Mouse (Mus musculus): ENCODE measurements around the gene Abcc5. TPM values are rescaled to one million over a fixed set of nuclear protein-coding genes. Genes with fewer than 3 reads are reported as not detected.

Abcc5 gene
- polyA plus RNA-seq, 1 experiment from 2014 or later: 80.9 TPM

DNA sequence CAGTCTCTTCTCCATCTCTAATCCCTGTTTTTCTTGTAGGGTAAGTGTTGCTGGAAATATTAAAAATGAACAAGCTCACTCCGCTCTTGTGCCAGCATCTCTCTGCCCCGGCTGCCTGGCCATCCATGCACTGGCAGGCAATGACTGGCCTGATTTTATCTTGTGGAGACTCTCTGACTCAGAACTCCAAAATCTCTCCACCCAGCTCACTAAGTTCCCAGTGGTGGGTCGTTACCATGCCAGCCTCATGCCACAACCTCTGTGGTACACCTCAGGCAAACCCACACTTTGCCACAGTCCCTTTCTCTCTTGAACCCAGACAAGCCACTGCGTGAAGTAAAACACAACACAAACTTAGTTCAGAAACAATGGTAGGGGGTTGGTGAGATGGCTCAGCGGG, 3.1 kb upstream of the Abcc5 start:
- no peaks in the 10 kb centered on the region for H3K9me3 ChIP-seq (ENCODE audit: control insufficient read depth, low read length)
- 91% methylated on average over 5 of the region's 5 CpGs for WGBS
- no peak overlapping the region for H3K9ac ChIP-seq (ENCODE audit: low read length)
- H3K4me2 ChIP-seq (ENCODE audit: low read depth): no peak overlapping the region
- H3K36me3 ChIP-seq (ENCODE audit: control insufficient read depth, insufficient read depth, low read length): no peaks in the 10 kb centered on the region
- H3K27me3 ChIP-seq (ENCODE audit: control insufficient read depth, insufficient read depth, low read length): no peaks in the 10 kb centered on the region
- ATAC-seq (ENCODE audit: insufficient read depth, low FRiP score, low TSS enrichment) (no peak), DNase-seq (ENCODE audit: low spot score) (no peak)
- no peak overlapping the region for H3K4me3 ChIP-seq (ENCODE audit: low read depth, low read length)
- peaks cover 7% of the 10 kb centered on the region; the same call in 1 of the 2 replicates for H3K4me1 ChIP-seq (ENCODE audit: control insufficient read depth, insufficient read depth, low read length)
- H3K27ac ChIP-seq (ENCODE audit: low read depth, low read length): no peak overlapping the region

DNA sequence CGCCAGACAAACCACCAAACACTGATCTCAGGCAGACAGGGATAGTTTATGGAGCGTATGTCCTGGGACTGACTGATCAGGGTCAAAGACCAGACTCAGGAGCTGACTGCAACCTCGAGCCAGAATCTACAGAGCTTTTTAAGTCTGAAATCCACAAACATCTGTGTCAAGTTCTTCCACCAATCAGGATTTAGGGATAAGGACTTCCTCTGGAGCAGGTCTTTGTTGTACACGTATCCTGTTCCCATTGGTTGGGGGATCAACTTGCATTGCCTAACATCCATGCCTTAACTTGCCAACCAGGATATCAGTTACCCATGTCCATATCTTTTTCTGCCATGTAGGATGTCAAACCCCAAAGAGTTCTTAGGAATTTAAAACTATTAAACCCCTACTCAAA, 1.4 kb upstream of the Abcc5 start:
- DNase-seq (ENCODE audit: low spot score): no peak
- H3K27ac ChIP-seq (ENCODE audit: low read depth, low read length): no peak overlapping the region
- 76% methylated on average over 4 of the region's 4 CpGs for WGBS
- H3K4me1 ChIP-seq (ENCODE audit: control insufficient read depth, insufficient read depth, low read length): peaks cover 7% of the 10 kb centered on the region; the same call in 1 of the 2 replicates
- ATAC-seq (ENCODE audit: insufficient read depth, low FRiP score, low TSS enrichment): no peak
- H3K4me3 ChIP-seq (ENCODE audit: low read depth, low read length): no peak overlapping the region
- H3K27me3 ChIP-seq (ENCODE audit: control insufficient read depth, insufficient read depth, low read length): no peaks in the 10 kb centered on the region
- no peaks in the 10 kb centered on the region for H3K9me3 ChIP-seq (ENCODE audit: control insufficient read depth, low read length)
- no peak overlapping the region for H3K9ac ChIP-seq (ENCODE audit: low read length)
- no peak overlapping the region for H3K4me2 ChIP-seq (ENCODE audit: low read depth)
- H3K36me3 ChIP-seq (ENCODE audit: control insufficient read depth, insufficient read depth, low read length): no peaks in the 10 kb centered on the region

- H3K9me3 ChIP-seq (ENCODE audit: control insufficient read depth, low read length): no peaks in the 10 kb centered on the region
- peaks cover 6% of the 10 kb centered on the region for H3K36me3 ChIP-seq (ENCODE audit: control insufficient read depth, insufficient read depth, low read length)
- no peak for DNase-seq (ENCODE audit: low spot score)
- peak overlapping the region; percentile 69 for H3K4me2 ChIP-seq (ENCODE audit: low read depth)
- no peak; the same call in 1 of the 2 replicates for ATAC-seq (ENCODE audit: insufficient read depth, low FRiP score, low TSS enrichment)
- WGBS: 61% methylated on average over 10 of the region's 10 CpGs
- peak overlapping the region; percentile 73 for H3K4me3 ChIP-seq (ENCODE audit: low read depth, low read length)
- peak overlapping the region; percentile 79 for H3K9ac ChIP-seq (ENCODE audit: low read length)
- no peaks in the 10 kb centered on the region for H3K27me3 ChIP-seq (ENCODE audit: control insufficient read depth, insufficient read depth, low read length)
- peak overlapping the region; percentile 70; the same call in 1 of the 2 replicates for H3K27ac ChIP-seq (ENCODE audit: low read depth, low read length)
- peaks cover 7% of the 10 kb centered on the region; the same call in 1 of the 2 replicates for H3K4me1 ChIP-seq (ENCODE audit: control insufficient read depth, insufficient read depth, low read length)
Observed at GRCm38 (mm10) chr16:20424719-20425650, 1.2 kb downstream of the Abcc5 start.

- Histone ChIP-seq H3K9me3 (ENCODE audit: control insufficient read depth, low read length) (no peaks in the 10 kb centered on the region), H3K27me3 (ENCODE audit: control insufficient read depth, insufficient read depth, low read length) (no peaks in the 10 kb centered on the region), H3K4me1 (ENCODE audit: control insufficient read depth, insufficient read depth, low read length) (peaks cover 7% of the 10 kb centered on the region; the same call in 1 of the 2 replicates), H3K4me2 (ENCODE audit: low read depth) (peak overlapping the region; percentile 69; the same call in 1 of the 2 replicates), H3K9ac (ENCODE audit: low read length) (no peak overlapping the region), H3K27ac (ENCODE audit: low read depth, low read length) (no peak overlapping the region), H3K4me3 (ENCODE audit: low read depth, low read length) (no peak overlapping the region), H3K36me3 (ENCODE audit: control insufficient read depth, insufficient read depth, low read length) (peaks cover 6% of the 10 kb centered on the region)
- DNase-seq (ENCODE audit: low spot score) (no peak), ATAC-seq (ENCODE audit: insufficient read depth, low FRiP score, low TSS enrichment) (no peak)
- 91% methylated on average over 7 of the region's 7 CpGs for WGBS
Observed at GRCm38 (mm10) chr16:20424226-20424663, 1.9 kb downstream of the Abcc5 start.

- no peak overlapping the region for H3K4me3 ChIP-seq (ENCODE audit: low read depth, low read length)
- WGBS: 88% methylated on average over 6 of the region's 6 CpGs
Observed at GRCm38 (mm10) chr16:20422938-20423730, 3.1 kb downstream of the Abcc5 start.

GRCm38 (mm10) chr16:20418054-20418453, 8.1 kb downstream of the Abcc5 start:
- Histone ChIP-seq H3K4me3 (ENCODE audit: low read depth, low read length) (no peak overlapping the region), H3K27me3 (ENCODE audit: control insufficient read depth, insufficient read depth, low read length) (no peaks in the 10 kb centered on the region), H3K27ac (ENCODE audit: low read depth, low read length) (no peak overlapping the region), H3K9ac (ENCODE audit: low read length) (no peak overlapping the region), H3K9me3 (ENCODE audit: control insufficient read depth, low read length) (no peaks in the 10 kb centered on the region), H3K4me2 (ENCODE audit: low read depth) (no peak overlapping the region), H3K36me3 (ENCODE audit: control insufficient read depth, insufficient read depth, low read length) (peaks cover 6% of the 10 kb centered on the region), H3K4me1 (ENCODE audit: control insufficient read depth, insufficient read depth, low read length) (no peaks in the 10 kb centered on the region)
- DNase-seq (ENCODE audit: low spot score): no peak
- WGBS: 89% methylated on average over 2 of the region's 2 CpGs
- ATAC-seq (ENCODE audit: insufficient read depth, low FRiP score, low TSS enrichment): no peak

More at GRCm38 (mm10) chr16:20422938-20423730, 3.1 kb downstream of the Abcc5 start:
- Histone ChIP-seq H3K36me3 (ENCODE audit: control insufficient read depth, insufficient read depth, low read length) (peaks cover 6% of the 10 kb centered on the region), H3K9ac (ENCODE audit: low read length) (no peak overlapping the region), H3K9me3 (ENCODE audit: control insufficient read depth, low read length) (no peaks in the 10 kb centered on the region), H3K27me3 (ENCODE audit: control insufficient read depth, insufficient read depth, low read length) (no peaks in the 10 kb centered on the region), H3K4me2 (ENCODE audit: low read depth) (no peak overlapping the region), H3K27ac (ENCODE audit: low read depth, low read length) (no peak overlapping the region), H3K4me1 (ENCODE audit: control insufficient read depth, insufficient read depth, low read length) (peaks cover 7% of the 10 kb centered on the region; the same call in 1 of the 2 replicates)
- ATAC-seq (ENCODE audit: insufficient read depth, low FRiP score, low TSS enrichment): no peak
- DNase-seq (ENCODE audit: low spot score): no peak

DNA sequence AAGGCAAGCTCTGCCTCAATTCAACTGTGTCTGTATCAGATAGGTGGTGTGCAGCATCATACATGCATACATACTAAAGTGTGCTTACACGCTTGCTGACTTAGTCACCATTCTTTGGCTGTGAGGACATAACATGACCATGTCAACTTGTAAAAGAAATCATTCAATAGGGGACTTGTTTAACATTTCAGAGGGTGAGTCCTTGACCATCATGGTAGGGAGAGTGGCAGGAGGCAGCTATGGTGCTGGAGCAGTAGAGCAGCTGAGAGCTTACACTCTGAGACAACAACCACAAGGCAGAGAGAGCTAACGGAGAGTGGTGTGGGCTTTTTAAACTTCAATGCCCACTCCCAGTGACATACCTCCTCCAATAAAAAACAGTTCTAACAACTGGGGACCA, 9.9 kb downstream of the Abcc5 start:
- Histone ChIP-seq H3K27ac (ENCODE audit: low read depth, low read length) (no peak overlapping the region), H3K9ac (ENCODE audit: low read length) (no peak overlapping the region), H3K4me1 (ENCODE audit: control insufficient read depth, insufficient read depth, low read length) (no peaks in the 10 kb centered on the region), H3K9me3 (ENCODE audit: control insufficient read depth, low read length) (no peaks in the 10 kb centered on the region), H3K4me2 (ENCODE audit: low read depth) (no peak overlapping the region), H3K27me3 (ENCODE audit: control insufficient read depth, insufficient read depth, low read length) (no peaks in the 10 kb centered on the region), H3K36me3 (ENCODE audit: control insufficient read depth, insufficient read depth, low read length) (peaks cover 4% of the 10 kb centered on the region), H3K4me3 (ENCODE audit: low read depth, low read length) (no peak overlapping the region)
- ATAC-seq (ENCODE audit: insufficient read depth, low FRiP score, low TSS enrichment) (no peak), DNase-seq (ENCODE audit: low spot score) (no peak)
- WGBS: 94% methylated on average over 2 of the region's 2 CpGs

DNA sequence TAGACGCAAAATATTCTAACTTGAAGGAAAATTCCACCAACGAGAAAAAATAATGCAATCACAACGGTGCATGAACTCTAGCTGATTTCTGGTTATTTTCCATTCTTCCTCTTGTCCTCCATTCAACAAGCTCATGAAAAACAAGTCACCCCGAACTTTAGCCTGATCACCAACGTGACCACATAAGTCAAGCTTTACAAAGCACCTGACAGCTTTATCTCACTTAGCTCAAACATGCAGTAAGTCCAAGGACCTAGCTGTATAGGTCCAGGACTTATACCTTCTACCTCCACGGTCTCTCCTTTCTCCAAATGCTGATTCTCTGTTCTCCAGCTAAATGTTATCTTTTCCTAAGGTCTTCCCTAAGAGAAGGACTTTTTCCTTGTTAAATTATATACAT, 10.4 kb downstream of the Abcc5 start:
- Histone ChIP-seq H3K4me2 (ENCODE audit: low read depth) (no peak overlapping the region), H3K27ac (ENCODE audit: low read depth, low read length) (no peak overlapping the region), H3K36me3 (ENCODE audit: control insufficient read depth, insufficient read depth, low read length) (no peaks in the 10 kb centered on the region), H3K4me3 (ENCODE audit: low read depth, low read length) (no peak overlapping the region), H3K9ac (ENCODE audit: low read length) (no peak overlapping the region), H3K4me1 (ENCODE audit: control insufficient read depth, insufficient read depth, low read length) (no peaks in the 10 kb centered on the region), H3K27me3 (ENCODE audit: control insufficient read depth, insufficient read depth, low read length) (no peaks in the 10 kb centered on the region), H3K9me3 (ENCODE audit: control insufficient read depth, low read length) (no peaks in the 10 kb centered on the region)
- WGBS: 86% methylated on average over 6 of the region's 6 CpGs
- ATAC-seq (ENCODE audit: insufficient read depth, low FRiP score, low TSS enrichment) (no peak), DNase-seq (ENCODE audit: low spot score) (no peak)

All from neural tube, embryonic 11.5 days (tissue).